Mouse (Mus musculus): ENCODE results near the gene Rtn4.
A peak's percentile ranks its signal among the peaks of the same experiment; 100 is the strongest.

The Rtn4 gene

GRCm38 (mm10) chr11:29762768-29763167 is 70.0 kb downstream of the Rtn4 start:
- no peak for DNase-seq (ENCODE audit: low read depth, low spot score)

- no peak for DNase-seq (ENCODE audit: low read depth, low spot score)
Observed at GRCm38 (mm10) chr11:29765063-29765462, 72.3 kb downstream of the Rtn4 start.

- DNase-seq (ENCODE audit: low read depth, low spot score): no peak
Observed at GRCm38 (mm10) chr11:29766313-29766982, 73.7 kb downstream of the Rtn4 start.

- no peak for DNase-seq (ENCODE audit: low read depth, low spot score)
Observed at GRCm38 (mm10) chr11:29768523-29768922, 75.8 kb downstream of the Rtn4 start.

- DNase-seq (ENCODE audit: low read depth, low spot score): peak; percentile 55
Observed at GRCm38 (mm10) chr11:29770666-29771400, 78.1 kb downstream of the Rtn4 start.

- peak; percentile 27 for DNase-seq (ENCODE audit: low read depth, low spot score)
Observed at GRCm38 (mm10) chr11:29772279-29772678, 79.5 kb downstream of the Rtn4 start.

DNA sequence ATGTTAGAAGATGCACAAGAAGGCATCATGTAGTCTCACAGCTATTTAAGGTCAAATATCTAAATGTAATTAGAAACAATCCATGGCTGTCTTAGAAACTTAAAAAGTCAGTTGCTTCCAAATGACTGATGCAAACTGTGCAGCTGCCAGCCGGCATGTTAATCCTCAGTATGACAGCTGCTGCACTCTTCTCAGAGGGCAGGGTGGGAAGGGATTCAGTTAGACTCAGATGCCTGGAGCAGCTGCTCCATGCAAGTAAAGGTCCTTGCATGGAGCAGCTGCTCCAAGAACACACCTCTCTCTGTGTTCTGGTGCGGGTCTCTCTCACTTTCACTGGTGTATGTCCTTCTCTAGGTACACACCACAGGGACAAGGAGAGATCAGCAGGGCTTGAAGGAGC is 81.5 kb downstream of the Rtn4 start:
- no peak for DNase-seq (ENCODE audit: low read depth, low spot score)

GRCm38 (mm10) chr11:29774760-29775159 is 82.0 kb downstream of the Rtn4 start:
- no peak for DNase-seq (ENCODE audit: low read depth, low spot score)

GRCm38 (mm10) chr11:29777964-29778363 is 85.2 kb downstream of the Rtn4 start:
- DNase-seq (ENCODE audit: low read depth, low spot score): peak; percentile 73

DNA sequence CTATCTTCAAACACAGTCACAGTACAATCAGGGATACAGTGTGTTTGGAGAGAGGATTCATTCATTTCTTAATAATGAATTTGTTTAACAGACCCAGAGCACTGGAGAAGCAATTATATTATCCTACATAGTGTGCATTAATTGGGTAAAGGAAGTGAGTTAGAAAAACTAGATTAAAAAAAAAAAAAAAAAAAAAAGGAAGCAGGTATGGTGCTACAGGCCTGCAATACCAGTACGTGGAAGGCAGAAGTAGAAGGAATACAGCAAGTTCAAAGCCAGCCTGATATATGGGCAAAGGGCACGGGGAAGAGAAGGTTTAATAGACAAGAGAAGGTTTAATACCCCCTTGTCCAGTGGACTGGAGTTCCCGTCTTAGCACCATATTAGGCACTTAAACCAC is 86.2 kb downstream of the Rtn4 start:
- DNase-seq (ENCODE audit: low read depth, low spot score): no peak

GRCm38 (mm10) chr11:29779409-29780026 is 86.8 kb downstream of the Rtn4 start:
- no peak for DNase-seq (ENCODE audit: low read depth, low spot score)

DNA sequence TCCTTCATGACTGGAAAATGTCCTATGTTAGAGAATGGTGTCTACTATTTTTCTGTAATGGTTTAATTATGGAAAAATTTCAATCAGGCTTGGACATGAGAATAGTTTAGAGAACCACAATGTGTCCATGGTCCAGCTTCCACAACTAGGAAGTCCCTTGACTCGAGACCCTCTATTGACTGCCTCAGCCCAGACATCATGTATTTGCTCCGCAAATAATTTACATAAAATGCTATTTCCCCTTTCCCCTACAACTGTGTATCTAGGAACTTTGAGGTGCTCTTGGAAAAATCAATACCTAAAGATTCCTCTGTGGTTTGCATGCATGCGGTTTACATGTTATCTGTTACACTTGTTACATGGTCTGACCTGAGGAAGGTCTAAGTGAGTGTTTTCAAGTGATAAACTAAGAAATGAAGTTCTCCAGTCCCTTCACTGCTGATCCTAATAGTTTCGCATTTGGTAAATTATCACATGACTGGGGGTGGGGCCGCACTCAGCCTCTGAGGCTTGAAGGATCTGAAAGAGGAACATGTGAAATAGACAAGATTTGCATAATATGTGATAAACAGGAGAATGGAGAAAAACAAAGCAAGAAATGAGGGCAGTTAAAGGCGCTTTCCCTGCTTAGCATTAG is 94.0 kb downstream of the Rtn4 start:
- no peak for DNase-seq (ENCODE audit: low read depth, low spot score)

DNA sequence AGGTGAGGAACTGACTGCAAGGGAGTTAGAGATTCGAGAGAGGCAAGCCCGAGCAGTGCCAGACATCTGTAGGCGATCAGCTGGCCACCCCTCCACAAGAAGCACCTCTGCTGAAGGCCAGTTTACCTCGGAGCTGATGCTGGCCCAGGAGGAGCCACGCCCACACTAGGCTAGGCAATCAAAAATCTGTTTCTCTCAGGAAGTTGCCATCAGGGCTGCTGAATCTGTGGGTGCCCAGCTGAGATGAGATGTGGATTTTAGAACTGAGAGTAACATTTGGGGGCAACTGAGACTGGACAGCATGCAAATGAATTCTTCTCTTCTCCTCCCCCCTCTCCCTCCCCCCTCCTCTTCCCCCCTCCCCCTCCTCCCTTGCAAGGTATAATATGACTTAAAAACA is 94.7 kb downstream of the Rtn4 start:
- peak; percentile 27 for DNase-seq (ENCODE audit: low read depth, low spot score)

- no peak for DNase-seq (ENCODE audit: low read depth, low spot score)
Observed at GRCm38 (mm10) chr11:29788499-29788898, 95.8 kb downstream of the Rtn4 start.

- DNase-seq (ENCODE audit: low read depth, low spot score): no peak
Observed at GRCm38 (mm10) chr11:29788921-29789638, 96.3 kb downstream of the Rtn4 start.

- DNase-seq (ENCODE audit: low read depth, low spot score): no peak
Observed at GRCm38 (mm10) chr11:29790796-29791195, 98.0 kb downstream of the Rtn4 start.
